Mouse (Mus musculus) mesoderm, embryonic 11.5 days (tissue): Measurements from ENCODE around the gene Pla1a.
"Not testable (repeated sequence)": the region's sequence is repeated elsewhere in the genome, so short reads cannot be mapped to it uniquely, and the experiment has no call there.

Experiments used
- DNase-seq: peaks from one replicate; pipeline ENCODE4 v3.0.0-alpha.2; 2012; ENCODE audit warnings: low read depth, low spot score

Pla1a gene

DNA sequence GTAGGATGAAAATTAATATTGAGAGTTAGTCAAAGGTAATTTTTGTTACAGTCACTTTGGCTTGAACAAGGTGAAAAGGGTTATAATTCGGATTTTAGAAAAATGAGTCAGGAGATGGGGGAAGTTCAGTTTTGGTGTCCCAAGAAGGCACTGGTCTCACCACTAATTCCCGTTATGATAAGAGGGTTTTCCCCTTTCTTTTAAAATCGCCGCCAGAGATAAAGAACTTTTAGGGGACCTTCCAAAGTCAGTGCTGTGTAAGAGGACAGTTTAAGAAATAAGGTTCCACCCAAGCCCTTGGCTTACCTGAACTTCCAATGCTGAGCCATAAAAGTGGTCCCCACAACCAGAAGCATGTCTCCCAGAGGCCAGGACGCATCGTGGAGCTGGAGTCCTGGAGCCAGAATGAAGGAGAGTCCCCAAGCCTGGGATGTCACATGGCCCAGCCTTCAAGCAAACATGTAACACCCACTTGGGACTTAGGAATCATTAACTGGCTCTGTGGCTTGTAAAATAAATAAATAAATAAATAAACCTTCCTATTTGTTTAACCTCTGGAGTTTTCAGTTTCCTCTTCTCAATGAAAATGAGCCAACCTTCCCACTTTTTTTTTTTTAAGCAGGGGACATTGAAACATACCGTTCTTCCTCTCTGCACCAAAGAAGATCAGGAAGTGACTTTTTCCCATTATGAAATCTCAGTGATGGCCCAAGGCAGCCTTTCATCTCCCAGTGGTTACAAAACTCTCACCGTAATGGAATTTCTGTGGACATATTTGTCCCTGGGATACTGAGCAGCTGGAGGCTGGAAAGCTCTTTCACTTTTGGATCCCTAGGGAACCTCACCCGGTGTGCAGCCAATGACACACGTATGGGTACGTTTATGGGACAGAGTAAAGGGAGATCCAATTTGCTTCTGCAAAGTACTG lies at the start of gene Pla1a:
Gene Pla1a (minus strand): TSS at position 648 of the 928 bp plus-strand sequence.
- DNase-seq = no peak

- no peak for DNase-seq
Observed at GRCm38 (mm10) chr16:38481327-38481726, 48.4 kb upstream of the Pla1a start.

DNA sequence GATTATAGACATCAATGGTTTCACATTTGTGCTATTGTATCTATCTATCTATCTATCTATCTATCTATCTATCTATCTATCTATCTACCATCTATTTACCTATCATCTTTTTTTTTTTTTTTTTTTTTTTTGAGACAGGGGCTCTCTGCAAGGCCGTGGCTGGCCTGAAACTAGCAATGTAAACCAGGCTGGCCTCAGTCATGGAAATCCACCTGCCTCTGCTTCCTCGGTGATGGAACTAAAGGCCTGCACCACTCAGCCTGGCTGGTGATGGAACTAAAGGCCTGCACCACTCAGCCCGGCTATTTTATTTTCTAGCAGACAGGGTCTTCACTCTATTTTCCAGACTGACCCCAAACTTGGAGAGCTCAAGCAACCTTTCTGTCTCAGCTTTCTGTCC lies 45.4 kb upstream of the Pla1a start:
- no peak for DNase-seq

DNA sequence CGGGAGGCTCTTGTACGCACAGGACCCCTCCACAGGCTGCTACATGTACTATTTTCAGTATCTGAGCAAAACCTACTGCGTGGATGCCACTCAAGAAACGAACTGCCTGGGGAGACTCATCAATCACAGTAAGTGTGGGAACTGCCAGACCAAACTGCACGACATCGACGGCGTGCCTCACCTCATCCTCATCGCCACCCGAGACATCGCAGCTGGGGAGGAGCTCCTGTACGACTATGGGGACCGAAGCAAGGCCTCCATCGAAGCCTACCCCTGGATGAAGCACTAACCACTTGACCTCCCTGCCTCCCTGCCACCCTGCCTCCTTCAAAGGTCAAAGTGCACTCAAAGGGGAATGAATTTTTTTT lies 44.3 kb upstream of the Pla1a start:
- DNase-seq = not testable (repeated sequence)

GRCm38 (mm10) chr16:38476312-38477240 lies 43.6 kb upstream of the Pla1a start:
- peak; percentile 28 for DNase-seq

DNA sequence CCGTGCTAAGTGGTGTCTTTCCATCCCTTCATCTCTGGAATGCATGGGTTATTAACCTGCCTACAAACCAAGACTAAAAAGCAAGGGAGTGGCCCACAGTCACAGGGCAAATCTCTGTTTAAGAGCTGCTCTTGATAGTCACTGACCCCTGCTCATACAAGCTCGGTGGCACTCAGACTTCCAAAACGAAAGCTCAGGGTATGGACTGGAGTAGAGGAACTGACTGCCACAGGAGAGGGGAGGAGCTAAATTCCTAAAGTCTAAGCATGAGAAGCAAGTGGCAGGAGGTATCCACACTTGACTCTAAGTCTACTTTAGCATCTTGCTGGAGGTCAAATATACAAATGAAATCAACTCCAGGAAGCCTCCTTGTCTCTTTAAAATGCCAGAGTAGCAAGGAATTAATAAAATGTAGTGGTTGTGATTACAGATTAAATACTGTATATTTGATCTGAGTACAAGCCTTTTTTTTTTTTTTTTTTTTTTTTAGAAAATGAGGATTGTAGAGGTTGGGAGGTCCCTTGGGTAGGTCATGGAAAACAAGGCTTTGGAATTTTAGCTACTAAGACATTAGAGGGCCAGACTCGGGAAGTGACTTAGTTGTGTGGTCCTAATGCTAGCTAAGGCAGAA lies 42.9 kb upstream of the Pla1a start:
- DNase-seq = no peak

- no peak for DNase-seq
Observed at GRCm38 (mm10) chr16:38474677-38475286, 41.8 kb upstream of the Pla1a start.

DNA sequence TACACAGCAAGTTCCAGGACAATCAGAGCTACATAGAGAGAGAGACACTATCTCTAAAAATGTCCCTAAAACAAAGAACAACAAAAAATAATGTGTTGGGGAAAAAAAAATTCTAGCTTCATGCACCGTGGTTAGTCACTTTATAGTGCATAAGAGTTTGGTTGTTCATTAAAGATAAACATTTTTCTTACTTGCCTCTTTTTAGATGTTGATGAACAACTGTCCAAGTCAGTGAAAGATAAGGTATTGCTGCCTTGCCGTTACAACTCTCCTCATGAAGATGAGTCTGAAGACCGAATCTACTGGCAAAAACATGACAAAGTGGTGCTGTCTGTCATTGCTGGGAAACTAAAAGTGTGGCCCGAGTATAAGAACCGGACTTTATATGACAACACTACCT lies 40.7 kb upstream of the Pla1a start:
- no peak for DNase-seq

GRCm38 (mm10) chr16:38472507-38472873 lies 39.5 kb upstream of the Pla1a start:
- no peak for DNase-seq

DNA sequence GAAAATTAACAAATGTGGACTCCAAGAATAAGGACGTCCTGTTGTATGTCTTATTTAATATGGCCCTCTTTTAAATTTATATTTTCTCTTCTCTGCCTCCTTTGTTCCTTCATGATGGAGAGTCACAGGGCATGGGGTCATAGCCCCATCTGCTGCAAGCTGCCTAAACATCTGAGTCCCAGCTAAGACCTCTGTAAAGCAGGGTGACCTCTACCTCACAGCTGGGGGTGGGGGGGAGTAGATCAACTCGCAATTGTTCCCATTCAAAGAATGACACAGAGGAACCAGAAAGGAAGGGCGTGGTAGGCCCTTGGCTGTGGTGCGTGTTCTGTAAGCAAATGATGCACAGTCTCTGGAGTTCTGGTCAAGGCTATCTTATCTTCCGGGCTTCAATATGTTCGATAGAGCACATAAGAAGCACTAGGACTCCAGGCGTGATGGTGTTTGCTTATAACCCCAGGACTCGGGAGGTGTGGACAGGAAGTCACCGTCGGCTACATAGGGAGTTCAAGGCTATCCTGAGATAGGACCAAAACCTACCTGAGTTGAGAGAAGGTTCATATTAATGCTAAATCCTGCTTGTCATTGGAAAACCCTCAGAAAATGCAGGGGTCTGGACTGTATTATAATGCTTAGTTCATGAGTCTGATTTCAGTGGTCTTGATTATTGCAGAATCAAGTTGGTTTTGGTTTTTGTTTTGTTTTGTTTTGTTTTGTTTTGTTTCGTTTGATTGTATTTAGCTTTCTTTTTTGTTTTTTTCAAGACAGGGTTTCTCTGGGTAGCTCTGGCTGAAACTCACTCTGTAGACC lies 39.0 kb upstream of the Pla1a start:
- DNase-seq = no peak

GRCm38 (mm10) chr16:38469437-38469836 lies 36.5 kb upstream of the Pla1a start:
- DNase-seq = no peak

GRCm38 (mm10) chr16:38468706-38469018 lies 35.7 kb upstream of the Pla1a start:
- no peak for DNase-seq

- DNase-seq = no peak
Observed at GRCm38 (mm10) chr16:38467917-38468705, 35.2 kb upstream of the Pla1a start.

DNA sequence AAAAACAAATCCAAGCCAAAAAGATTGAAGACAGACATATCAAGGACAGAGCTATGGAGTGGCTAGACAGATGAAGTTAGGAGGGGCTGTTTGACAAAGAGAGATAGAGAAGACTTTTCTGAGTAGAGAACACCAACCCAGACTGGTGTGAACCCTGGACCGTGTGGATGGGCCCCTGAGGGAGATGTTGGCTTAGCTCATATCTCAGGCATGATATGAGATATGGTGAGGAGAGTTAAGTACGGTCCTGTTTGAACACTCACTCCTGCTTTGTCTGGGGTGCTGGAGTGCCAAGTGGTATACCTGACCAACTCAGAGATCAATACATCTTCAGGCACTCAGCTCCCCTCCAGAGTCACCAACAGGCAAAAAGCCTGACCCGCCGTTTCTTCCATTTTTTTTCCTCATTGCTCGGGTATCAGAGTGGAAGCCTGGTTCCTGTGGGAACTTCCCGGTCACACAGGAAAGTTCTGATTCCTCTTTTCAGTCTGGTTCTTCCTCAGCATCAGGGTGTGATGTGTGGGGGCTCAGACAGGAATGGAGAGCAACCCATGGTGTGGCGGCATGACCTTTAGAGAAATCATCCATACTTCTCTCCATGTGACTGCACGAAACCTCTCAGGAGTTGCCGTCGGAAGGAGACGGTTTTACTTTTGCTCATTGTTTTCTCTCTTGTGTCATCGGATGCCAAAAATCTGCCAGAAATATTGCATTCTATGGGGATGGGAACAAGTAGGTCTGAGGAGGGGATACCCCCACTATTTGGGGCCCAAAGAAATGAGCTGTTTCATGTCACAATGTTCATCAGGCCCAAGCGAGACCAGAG lies 34.4 kb upstream of the Pla1a start:
- DNase-seq = no peak

DNA sequence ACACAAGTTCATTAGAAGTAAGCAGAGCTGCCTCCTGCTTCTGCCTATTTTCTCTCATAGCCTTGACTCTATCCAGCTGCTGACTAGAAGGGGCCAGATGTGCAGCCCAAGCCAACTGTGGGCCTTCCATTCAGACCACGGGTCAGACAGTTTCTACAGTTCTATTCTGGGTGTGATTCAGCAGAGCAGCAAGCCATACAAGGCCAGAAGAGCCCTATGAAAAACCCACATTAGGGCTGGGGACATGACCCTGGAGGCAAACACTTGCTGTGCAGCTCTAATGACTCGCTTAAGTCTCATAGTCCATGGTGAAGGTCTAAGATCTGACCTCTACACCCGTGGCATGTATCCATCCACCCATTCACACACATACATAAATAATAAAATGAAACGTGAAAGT lies 33.1 kb upstream of the Pla1a start:
- DNase-seq = no peak

DNA sequence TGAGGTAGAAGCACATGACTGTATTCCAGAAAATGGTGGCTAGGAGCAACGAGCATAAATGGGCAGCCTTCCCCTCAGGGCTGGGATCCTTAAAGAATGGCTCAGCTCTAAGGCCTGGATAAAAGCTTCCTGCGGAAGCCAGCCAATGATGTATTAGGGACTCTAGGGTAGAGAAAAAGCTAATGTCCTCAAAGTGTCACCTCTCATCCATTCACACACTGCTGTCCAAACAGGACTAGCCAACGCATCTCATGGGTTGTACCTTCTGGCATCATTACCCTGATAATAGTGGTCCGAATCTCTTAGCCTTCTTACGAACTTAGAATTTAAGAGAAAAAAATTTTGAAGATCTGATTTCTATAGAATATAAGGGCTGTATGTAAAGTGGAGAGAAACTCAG lies 30.4 kb upstream of the Pla1a start:
- no peak for DNase-seq

DNA sequence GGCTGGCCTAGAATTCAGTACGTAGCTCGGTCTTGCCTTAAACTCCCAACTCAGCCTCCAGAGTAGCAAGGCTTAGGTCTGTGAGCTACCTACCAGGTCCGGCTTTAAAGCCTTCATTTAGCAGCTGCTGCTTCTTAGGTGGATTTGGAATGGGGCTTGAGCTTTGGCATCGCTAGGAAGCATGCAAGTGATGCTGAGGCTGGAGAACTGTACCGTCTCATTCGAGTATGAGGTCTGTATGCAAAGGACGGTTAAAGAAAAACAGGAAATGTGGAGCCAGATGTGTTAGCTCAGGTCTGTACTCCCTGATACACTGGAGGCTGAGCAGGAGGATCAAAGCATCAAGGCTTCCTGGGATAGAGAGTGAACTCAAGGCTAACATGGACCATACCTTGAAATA lies 29.2 kb upstream of the Pla1a start:
- no peak for DNase-seq

GRCm38 (mm10) chr16:38461749-38462148 lies 28.8 kb upstream of the Pla1a start:
- no peak for DNase-seq

DNA sequence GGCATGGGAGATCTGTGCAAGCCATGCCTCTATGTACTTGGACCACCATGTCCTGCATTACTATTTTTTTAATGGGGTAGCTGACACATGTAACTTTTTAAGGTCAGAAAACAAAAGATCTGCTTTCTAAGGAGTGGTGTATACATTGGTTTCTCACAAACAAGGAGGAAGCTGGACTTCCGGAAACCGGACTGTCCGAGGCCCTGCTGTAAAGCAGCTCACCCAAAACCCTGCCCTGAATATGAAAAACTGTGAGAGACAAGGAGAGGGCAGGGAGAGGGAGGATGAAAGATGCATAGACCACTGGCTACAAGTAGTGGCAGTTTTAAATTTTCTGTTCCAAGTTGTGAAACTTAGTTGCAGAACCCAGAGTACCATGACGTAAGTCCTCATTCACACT lies 27.0 kb upstream of the Pla1a start:
- DNase-seq = no peak
